Mouse (Mus musculus) CD4-positive naive resting alpha-beta T cell, adult 57 days (primary cell): ENCODE data around the gene Cenph. TPM values are rescaled to one million over a fixed set of nuclear protein-coding genes. Genes with fewer than 3 reads are reported as not detected.

Experiments used
- total RNA-seq: library from RNA; stranded (reverse); gene quantifications from one replicate; pipeline ENCODE4 v1.2.4, GENCODE M21; 2023

Cenph gene
- not detected for total RNA-seq

DNA sequence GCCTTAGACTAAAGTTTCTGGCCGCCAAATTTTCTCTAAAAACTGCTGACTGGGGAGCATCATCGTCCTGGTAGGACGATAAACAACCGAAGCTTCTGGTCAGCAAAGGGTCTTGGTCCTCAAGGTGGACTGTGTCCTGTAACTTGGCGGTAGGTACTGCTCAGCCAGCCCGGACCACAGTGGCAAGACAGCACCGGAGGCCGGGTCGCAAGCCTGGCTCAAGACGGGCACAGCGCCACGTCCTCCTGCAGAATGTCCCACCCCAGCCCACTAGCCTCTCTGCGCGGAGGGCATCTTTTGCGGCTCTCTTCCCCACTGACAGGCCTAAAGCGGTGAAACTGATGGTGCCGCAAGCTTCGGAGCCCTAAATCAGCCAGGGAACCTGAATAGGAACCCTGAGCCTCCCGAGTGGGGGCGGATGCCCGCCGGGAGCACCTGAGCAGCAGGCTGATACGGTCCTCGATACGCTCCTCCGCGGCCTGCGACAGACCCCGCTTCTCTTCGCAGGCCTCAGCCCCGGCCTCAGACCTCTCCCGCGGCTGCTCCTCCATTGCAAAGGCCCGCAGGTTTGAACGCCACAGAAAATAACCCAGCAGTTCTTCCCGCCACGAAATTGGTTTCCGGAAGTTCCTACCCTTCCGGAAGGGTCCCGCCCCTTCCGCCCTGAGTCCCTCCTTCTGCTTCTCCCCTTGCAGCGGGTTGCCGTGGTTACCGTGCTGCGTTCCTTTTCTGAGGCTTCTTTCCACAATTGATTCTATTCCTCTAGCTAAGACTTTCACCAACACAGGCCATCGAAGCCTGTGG, at the start of gene Cenph:
Gene Cenph, minus strand, starts transcription at position 648 of the 804 bp plus-strand sequence.

DNA sequence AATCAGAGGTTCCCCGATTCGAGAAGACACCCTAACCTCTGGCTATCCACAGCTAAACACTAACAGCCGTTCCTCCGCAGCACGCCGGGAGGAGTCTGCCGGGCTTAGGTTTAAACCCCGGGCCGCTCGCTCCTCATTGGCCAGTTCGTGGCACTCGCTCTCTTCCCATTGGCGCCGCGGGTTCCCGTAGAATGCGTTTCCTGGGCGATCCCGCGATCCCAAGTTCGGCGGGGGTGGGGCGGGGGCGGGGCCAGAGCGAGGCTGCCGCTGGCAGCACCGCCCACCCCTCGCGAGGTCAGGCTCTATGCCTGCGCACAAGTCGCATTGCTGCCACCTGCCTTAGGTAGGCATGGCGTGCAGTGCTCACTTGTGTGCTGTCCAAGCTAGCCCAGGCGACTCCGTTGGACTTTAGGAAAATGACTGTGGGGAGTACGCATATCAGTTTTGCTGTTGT, 10.7 kb upstream of the Cenph start, which contains the start of gene Ccnb1:
Gene Ccnb1, minus strand, starts transcription at position 157 of the 454 bp plus-strand sequence.

DNA sequence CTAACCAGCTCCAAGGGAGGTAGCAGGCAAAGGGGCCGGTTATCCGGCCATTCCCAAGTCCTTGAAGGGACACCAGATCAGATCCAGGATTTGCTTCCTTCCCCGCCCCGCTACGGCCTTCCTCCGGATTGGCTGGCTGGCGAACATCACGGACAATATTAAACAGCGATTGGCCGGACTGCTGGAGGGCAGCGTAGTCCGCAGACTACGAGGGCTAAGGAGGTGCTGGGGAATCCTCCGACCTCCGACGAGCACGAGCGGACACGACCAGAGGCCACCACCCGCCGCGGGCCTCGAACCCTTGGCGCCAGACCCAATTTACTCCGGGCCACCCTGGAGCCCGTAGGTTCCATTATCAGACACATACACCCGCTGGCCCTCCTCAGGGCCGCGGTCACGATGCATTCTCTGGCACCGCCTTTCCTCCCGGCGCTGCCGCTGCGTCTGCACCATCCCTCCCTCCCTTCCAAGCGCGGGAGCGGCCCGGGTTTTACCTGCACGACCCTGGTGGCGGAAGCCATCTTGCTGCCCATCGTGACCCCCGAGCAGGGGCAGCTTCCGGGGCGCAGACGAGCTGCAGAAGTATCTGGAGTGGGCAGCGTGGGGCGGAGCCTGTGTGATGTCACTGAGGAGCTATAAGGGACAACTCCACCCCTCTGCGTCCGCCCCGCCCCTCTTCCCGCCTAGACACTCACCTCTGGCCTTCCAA, 31.5 kb downstream of the Cenph start, which contains the start of gene Mrps36:
Gene Mrps36, minus strand, starts transcription at position 624 of the 709 bp plus-strand sequence.

DNA sequence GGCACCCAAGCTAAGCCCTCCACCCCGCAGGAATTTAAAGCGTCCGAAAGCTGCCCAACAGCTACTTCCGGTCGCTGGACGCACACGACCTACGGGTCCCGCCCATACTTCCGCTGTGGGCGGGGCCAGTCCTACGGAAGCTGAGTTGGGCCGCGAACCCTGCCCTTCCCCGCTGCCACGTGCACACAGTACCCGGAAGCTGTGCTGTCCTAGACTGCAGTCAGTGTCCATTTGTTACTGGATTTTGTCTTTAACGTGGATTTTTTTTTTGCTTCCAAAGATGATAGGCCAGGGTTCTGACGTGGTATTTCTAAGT, 44.9 kb downstream of the Cenph start, which contains the start of gene Cdk7:
Gene Cdk7, minus strand, starts transcription at position 79 of the 316 bp plus-strand sequence.

Other genes starting within 250 kb of the Cenph start
- not detected for gene Ocln, start 223.2 kb downstream of the Cenph start, total RNA-seq
- gene Marveld2, start 158.9 kb downstream of the Cenph start, total RNA-seq, result 4.6 TPM
- 60.8 TPM for gene Ak6, start 124.9 kb downstream of the Cenph start, total RNA-seq
- gene Rad17, start 124.8 kb downstream of the Cenph start, total RNA-seq, result 17.6 TPM
- gene Taf9, start 124.3 kb downstream of the Cenph start, total RNA-seq, result 8.3 TPM
- gene Ccdc125, start 106.2 kb downstream of the Cenph start, total RNA-seq, result 13.2 TPM
- gene Cdk7, start 45.0 kb downstream of the Cenph start, total RNA-seq, result 31.3 TPM
- 20.4 TPM for gene Mrps36, start 31.2 kb downstream of the Cenph start, total RNA-seq
- 1.9 TPM for gene Ccnb1, start 10.7 kb upstream of the Cenph start, total RNA-seq
- gene Slc30a5, start 57.5 kb upstream of the Cenph start, total RNA-seq, result 45.0 TPM